Mouse (Mus musculus): ENCODE data around the gene Loxl3.

Loxl3 gene

DNA sequence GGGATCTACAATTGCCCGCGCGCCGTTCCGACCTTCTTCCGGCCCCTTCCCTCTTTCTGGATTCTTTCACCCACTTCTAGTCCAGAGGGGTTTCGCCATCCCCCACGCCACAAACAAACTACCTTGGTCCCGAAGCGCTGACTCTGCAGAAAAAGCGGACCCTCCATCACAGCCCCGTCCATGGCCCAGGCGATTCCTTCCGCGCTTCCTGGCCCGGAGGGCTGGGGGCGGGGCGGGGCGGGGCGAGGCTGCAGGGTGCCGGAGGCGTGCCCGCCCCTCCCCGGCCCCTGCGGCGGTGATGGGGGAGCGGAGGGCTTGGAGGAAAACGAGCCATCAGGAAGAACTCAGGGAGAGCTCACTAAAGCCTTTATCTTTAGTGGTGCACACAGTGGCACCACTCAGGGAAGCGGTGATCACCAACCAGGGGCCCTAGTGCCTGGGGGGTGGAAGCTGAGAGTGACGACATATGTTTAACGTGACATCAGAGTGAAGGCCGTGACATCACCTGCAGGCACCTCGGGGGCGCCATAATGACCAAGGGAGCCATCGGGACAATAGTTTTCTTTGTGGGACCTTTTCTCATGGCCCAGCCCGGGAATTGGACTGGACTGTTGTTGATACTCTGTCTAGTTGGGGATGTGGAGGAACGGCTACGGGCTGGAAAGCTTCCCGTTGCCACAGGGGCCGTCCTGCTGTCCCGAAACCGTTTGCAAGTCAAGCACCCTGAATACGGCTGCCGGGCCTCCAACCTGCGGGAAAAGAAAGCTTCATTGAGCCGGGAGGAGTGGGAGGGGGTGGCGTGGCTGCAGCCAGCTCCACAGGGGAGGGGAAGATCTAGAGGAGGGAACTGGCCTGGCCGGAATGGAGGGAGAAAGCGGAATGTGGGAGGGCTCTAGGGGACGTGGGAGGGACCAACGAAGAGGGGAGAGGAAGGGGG, at the start of gene Loxl3, which contains the start of gene Dok1:
TSS of gene Loxl3 (plus strand) at position 925 of the 937 bp plus-strand sequence.
TSS of gene Dok1 (minus strand) at position 223 of the 937 bp plus-strand sequence.
- peak; percentile 77 for DNase-seq

DNA sequence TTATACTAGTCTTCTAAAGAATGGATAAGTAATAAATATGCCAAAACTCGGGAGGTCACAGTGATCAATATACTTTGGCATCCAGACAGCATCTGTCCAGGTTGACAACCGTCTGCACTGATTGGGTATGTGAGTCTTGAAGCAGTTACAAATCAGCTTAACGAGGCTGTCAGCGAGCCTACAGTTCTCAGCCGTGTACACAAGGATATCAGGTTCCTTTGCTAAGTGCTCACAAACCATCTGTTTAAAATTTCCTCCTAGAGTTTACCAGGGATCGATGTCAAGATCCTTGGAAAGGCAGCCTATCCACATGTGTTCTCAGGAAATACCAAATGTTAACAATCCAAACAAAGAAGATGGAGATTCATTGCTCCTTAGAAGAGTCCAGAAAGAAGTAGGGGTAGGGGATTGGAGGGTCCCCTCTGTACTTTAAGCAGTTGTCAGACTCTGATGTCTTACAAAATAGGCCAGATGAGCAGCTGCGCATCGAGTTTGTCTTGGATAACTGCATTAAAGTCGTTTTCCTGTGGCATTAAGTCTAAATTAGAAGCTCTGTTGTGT, 46.5 kb upstream of the Loxl3 start:
- no peak for DNase-seq

DNA sequence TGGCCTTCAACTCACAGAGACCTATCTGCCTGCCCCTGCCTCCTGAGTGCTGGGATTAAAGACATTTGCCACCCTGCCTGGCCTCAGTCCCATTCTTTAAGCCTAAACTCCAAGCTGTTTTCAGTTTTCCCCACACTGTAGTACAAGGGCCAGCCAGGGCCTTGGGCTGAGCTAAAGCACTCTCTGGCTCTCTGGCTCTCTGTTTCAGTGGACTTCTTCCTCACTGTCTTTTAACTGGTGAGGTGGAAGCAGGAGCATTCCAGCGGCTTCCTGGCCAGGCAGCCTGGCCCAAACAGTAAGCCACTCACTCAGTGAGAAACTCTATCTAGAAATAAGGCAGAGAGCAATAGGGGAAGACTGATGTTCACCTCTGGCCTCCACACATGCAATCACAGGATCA, 40.3 kb upstream of the Loxl3 start:
- no peak for DNase-seq

DNA sequence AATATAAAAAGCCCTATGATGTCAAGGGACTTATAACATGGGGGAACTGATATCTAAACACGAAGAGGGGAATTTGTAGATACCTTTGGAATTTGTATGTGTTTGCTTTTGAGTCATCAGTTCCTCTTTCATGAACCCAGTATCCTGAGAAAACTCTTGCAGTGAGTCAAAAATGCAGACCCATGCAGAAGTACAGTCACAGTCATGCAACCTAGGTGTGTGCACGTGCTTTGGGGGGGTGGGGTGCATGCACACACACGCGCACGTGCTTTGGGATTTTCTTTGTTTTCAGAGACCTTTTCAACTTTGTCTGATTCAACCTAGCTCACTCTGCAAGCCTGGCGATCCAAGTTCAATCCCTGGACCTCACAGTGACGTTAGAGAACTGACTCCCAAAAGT, 39.6 kb upstream of the Loxl3 start:
- no peak for DNase-seq

DNA sequence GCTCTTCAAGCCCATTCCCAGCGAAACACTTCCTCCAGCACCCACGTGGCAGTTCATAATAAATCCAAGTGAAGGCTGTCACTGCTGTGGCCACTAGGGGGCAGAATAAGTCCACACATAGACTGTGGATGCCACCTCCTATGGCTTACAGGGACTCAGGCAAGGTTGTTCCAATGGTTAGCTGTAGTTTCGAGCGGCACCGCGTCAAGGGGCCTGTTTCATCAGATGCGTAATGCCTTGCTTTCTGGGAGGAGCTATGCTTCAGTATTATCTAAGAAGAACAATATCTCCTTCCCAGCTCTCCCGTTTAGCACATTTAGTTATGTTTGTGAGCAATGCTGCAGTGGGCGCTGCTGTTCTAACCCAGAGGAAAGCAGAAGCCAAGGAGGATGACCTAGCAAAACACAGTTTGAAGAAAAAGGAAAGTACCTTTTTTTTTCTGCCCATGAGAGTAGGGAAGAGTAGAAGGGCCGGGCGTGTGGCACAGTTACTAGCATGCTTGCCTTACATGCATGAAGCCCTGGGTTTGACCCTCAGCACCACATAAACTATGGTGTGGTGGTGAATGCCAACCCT, 37.1 kb upstream of the Loxl3 start:
- peak; percentile 89 for DNase-seq

DNA sequence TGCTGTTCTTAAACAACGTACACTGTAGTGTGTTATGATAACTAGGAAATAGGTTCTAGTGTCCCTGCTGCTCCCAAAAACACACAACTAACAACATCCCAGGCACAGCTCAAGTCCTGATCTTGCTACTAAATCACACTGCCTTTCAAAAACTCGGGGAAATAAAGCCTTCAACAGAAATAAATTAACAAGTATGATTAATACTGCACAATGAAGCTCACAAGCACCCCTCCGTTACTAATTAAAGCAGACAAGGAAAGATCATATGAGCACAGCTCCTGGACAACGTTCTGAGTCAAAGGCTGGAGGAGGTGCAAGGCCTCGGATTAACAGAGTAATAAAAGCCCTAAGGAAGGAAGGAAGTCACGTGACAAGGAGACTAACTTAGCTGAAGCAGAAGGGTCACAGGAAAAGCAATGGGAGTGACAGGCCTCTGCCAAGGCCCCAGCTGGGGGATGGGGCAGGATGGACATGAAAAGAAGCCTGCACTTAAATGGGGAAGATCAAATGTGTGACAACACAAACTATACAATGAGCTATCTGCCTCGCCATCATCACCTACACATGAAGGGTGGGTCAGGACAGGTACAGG, 36.4 kb upstream of the Loxl3 start:
- DNase-seq, result no peak

DNA sequence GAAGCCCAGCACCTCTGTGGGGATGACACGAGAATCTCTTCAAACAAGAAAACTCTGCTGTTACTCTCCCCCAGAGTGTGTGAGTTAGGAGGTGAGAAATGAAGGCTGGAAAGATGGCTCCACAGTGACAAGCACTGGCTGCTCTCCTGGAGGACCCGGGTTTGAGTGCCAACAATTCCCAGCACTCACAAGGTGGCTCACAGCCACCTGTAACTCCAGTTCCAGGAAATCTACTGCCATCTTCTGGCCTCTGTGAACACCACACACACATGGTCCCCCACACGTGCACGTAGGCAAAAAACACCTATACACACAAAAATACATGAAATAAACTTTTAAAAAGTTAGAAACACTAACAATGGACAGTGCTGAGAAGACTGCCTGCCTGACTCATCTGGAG, 35.6 kb upstream of the Loxl3 start:
- no peak for DNase-seq

DNA sequence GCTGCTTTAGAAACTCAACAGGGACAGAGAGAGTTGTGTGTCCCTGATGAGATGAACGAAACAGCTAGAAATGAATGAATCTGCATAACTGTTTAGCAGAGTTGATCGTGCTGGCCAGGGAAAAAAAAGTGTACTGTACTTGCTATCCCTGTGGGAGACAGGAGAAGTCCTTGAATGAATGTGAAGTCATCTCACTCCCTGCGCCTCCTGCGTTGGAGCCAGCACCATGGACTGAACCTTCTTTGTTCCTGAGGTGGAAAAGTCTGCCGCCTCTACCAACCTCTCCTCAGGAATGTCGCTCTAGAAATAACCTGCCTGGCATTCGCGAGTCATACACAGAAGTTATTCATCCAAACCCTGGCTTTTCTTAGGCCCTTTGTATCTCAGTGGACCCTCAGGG, 34.0 kb upstream of the Loxl3 start:
- no peak for DNase-seq

DNA sequence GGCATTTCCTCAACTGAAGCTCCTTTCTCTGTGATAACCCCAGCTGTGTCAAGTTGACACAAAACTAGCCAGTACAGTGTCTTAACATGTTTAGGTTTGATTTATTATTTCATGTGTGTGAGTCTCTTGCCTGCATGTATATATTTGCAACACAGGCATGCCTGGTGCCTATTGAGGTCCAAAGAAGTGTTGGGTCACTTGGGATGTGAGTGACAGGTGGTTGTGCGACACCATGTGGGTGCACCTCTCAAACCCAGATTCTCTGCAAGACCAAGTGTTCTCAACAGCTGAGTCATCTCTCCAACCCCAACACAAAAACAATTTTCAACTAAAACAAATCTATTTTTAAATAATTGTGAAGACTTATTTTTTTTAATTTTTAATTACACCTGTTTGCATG, 30.9 kb upstream of the Loxl3 start:
- no peak for DNase-seq

DNA sequence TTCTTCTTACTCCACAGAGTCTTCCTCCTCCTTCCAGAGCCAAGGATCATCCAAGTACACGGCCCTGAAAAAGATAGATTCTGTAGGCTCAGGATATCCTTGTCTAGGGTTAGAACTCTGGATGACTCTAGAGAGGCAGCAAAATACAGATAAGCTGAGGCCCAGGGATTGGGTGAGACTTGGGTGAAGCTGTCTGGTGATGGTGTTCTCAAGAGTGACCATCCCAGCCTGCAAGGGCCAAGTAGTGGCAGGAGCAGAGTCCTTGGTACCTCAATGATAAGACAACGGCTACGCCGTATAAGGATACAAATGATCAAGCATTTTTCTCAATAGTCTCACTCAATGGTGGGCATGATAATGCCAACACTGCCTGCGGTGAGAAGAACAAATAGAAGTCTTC, 30.1 kb upstream of the Loxl3 start:
- no peak for DNase-seq

DNA sequence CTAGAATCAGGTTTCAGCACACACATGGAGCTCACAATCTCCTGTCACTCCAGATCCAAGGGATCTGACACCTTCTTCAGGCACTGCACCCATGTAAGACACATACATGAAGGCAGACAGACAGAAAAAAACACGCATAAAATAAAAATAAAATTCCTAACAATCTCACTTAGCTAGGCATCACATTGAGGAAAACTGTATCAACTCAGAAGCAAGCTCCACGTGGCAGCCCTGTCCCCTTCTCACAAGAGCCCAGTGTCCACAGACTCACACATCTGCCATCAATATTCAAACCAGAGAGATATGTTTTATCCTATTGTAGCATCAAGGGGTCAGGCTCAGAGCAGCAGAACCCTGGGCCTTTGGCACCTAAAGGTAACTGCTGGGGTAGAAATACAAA, 29.7 kb upstream of the Loxl3 start:
- no peak for DNase-seq

DNA sequence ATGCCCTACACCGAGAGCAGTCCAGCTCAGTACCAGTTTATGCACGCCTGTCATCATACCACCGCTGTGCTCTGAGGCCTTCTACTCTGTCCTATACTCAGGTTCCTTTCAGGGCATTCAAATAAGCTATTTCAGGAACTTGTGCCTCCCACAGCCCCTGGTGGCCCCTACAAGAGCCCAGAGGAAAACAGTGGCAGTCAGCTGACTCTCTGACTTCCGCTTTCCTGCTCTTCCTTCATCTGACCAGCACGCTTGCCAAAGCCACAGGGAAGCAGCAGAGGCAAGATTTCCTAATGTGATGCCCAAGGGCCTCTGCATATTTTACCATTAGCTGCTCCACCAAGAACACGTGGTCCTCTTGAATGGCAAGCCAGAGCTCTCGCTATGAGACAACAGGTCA, 29.1 kb upstream of the Loxl3 start:
- no peak for DNase-seq

DNA sequence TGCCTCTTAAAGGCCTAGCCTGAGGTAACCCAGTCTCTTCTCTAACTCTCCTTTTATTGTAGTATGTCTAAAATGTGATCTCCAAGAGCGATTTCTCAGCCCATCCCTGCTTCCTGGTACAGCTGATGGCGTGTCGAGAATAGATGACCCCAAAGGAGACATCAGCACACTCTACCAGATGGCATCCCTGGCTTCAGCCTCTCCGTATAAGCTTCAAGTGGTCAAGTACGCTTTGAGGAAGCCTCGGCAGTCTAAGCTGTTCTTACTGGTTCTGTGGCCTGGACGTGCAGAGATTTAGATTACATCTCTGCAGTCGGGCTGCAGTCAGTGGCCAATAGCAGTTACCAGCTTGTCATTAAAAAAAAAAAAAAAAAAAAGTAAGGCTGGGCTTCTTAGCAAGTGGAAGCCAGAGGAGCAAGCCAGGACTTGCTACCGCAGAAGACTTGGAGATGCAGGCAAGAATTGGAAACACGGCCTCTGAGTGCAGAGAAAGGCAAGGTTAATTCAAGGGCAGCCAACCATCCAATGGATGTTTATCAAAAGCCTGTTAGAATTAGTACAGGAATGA, 28.4 kb upstream of the Loxl3 start:
- no peak for DNase-seq

DNA sequence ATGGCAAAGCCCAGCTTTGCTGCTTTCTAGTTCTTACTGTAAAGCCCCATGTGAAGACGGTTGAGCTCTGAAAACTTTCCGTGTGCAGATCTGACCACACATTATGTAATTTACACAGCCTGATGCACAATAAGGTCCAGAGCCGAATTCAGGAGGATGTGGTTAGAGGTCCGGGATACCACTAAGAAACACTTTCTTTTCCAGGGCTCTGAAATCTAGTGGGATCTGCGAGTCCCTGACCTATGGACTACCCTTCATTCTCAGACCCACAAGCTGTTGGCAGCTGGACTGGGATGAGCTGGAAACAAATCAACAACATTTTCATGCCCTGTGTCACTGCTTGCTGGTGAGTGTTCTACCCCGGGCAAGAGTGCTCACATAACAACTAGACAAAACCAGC, 27.9 kb upstream of the Loxl3 start:
- DNase-seq, result no peak

DNA sequence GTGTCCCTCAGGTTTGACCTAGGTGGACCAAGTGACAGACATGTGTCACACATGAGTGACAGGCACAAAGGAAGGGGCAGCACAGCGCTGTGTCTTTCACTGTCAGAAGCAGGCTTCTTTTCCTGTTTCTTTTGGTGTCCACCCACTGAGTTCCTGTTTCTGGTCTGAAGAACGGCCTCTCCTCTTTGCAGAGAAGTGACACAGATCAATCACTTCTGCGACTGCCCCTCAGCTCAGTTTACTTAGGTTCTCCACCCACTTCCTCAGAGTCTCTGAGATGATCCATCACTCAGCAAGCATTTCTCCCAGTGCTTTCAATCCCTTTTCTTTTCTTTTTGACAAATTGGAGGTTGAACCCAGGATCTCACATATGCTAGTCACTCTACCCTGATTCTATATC, 25.3 kb upstream of the Loxl3 start:
- no peak for DNase-seq

DNA sequence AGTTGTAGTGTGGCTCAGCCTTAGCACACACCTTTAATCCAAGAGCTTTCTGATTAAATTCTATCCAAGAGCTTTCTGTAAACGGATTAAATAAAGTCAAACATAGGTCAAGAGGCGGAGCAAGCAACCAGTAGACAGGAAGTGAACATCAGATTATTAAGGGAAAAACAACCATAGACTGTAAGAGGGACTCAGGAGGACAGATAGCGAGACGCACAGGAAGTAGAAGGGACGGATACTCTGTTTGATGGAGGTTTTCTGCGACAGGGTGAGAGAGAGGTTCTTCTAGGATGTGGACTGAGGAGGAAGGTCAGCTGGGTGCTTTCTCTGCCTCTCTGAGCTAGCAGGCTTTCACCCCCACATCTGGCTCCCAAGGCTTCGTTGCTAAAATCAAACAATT, 24.0 kb upstream of the Loxl3 start:
- no peak for DNase-seq

DNA sequence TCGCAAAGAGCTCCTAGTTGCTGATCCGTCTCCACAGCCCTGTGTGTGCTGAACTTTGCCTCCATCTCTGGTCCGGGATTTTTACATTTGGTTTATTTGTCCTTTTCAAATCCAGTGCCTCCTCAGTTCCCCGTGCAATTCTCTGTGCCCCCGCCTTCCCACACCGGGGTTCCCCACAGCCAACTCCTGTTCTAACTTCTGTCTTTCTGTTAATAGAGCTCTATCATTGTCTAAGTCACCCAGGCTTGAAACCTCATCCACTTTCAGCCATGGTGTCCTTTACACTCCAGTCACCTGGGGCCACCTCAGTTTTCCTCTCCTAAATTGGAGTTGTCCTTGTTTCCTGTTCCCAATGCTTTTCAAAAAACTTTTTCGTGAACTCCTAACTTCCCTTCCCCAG, 22.7 kb upstream of the Loxl3 start:
- DNase-seq, result no peak

DNA sequence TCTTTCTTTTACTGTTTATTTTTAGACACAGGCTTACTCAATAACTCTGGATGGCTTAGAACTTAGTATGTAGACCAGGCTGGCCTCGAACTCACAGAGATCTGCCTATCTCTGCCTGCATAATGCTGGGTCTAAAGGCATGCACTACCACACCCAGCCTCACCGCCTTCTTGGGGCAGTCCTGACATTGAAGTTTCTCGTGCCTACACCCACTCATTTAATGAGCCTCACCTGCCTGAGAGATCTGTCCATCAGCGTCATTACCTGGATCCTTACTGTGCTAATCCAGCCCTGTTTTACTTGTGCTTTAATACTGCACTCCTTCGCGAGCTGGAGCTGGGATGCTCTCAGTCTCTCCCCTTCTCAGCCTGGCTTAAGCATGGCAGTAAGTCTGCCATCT, 22.2 kb upstream of the Loxl3 start:
- no peak for DNase-seq

DNA sequence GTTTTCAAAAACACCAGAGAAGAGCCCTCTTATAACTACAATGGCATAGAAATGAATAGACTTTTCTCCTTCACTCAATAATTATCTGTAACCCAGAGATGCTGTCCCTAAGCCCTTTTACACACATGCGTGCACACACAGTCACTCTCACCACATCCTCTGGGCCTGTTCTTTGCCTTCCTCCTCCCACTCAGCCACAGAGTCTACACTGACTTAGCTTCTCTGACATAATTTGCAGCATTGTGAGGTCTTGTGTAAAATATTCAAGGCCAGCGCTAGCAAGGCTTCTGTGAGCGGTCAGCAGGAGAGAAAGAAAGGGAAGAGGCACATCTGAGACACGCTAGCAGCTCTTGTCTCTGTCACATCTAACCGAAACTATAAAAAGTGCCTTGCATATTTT, 20.5 kb upstream of the Loxl3 start:
- DNase-seq, result no peak

DNA sequence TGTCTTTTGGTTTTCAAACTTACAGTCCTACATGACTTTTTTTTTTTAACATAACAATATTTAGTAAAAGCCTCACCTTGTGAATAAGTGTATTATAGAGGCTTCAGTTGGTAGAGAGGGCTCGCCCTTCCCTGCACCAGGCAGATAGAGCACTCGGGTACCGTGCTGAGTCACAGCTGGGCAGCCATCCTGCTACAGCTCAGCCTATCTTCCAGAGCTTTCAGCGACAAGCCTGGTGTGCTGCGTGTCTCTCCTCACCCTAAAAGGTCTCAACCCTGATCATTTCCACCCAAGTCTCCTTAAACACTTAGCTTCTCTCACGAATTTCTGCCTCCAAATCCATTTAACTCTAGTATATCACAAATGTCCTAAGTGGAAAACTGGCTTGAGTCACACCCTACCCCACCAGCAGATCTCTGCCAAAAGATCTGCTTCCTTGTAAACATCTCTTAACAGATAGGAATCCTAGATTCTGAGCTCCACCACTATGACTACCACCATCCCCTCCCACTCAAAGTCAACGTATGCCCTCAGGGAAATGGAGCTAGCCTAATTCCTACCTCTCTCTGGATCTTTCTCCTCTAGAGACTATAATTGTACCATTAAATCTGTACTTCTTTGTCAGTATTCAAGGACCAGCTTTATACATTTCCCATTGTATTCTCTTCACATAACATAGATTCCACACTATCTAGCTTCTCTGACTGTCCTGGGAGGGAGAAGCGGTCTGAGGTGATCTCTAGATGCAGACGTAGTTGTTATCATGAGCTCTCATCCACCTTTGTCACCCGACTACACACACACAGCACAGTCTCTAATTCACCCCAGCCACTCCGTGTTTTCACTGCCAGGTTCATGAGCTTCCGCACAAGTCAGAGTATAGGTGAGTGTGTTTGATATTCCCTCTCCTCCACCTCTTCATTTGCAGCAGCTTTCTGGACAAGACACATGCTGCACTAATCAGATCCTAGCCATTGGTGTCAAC, 19.2 kb upstream of the Loxl3 start:
- DNase-seq, result no peak

DNA sequence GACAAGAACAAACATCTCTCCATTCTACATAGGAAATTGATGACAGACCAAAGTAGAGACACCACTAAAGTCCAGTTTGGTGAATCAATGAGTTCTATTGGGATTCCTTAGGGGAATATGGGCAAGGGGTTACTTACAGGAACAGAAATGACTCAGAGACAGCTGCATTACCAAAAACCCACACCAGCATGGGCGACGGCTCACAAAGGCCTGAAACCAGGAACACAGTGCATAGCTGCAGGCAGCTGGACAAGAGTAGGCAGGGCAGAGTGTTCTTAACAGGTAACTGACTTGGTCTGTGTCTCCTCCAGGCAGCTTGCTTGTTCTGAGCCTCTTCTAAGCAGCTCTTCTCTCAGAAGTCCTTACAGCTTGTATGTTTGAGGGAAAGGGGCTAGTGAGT, 18.2 kb upstream of the Loxl3 start:
- DNase-seq, result no peak

DNA sequence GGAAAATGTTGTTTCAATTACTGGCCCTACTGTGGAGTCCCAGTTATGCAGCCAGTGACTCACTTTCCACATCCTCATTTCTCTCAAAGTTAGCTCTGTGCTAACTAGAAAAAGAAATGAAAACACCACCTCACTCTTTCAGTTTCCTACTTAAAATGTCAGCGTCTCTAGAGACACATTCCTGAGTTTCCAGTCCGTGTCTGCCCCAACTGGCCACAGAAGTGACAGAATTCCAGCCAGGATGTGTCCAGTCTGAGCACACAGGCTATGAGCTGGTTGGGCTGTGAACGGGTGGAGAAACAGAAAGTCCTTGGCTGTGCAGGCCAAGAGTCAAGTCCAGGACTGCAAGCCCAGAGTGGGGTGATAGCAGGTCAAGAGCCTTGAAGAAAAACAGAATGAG, 16.8 kb upstream of the Loxl3 start:
- no peak for DNase-seq
